Mouse (Mus musculus) thymus, postnatal 4 days (tissue): Measurements from ENCODE around the gene Mmachc.
A peak's percentile ranks its signal among the peaks of the same experiment; 100 is the strongest.
"Not testable (repeated sequence)": the region's sequence is repeated elsewhere in the genome, so short reads cannot be mapped to it uniquely, and the experiment has no call there.

Experiments used
- DNase-seq: peaks from one replicate; pipeline ENCODE4 v3.0.0; 2021

The Mmachc gene

DNA sequence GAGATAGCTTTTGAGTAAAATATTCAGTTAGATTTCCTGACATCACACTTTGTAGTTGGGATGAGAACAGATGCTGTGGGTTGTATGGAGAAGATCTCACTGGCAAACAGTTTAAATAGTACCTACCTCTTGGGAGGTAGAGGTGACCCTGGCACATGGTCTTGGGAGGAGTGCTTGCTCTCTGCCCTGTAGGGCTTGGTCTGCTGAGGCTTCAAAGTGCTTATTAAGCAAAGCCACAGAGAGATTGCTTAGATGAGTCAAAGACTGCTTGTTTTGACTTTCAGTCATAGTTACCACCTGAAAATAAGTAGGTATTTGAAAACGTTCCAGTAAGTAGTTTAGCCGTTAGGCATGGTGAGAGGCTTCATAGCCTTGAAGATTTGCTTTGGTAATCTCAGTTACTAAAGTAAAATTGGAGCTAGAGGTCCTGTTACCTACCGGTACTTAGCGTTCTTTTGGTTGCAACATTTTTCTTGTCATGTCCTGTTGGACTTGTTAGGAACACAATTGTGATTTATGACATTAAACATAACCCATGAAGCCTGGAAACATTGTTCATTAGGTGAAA, 18.8 kb downstream of the Mmachc start:
- no peak for DNase-seq

DNA sequence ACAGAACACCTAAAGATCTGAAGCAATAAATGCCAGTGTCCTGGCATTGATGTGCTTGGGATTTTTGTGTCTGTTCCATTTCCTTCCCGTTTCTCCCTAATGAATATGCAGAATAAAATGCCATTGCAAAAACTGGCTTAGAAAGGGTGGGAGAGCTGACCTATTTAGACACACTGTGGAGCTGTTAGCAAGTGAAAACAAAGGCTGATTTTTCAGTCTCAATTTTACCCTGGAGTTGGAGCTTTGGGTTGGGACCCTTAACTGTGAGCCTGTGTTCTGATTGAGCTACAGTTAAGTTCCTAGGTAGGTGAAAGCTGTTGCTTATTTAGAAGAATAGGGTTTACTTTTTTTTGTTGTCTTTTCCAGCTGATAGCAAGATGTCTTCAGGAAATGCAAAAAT, 21.2 kb downstream of the Mmachc start:
- no peak for DNase-seq

DNA sequence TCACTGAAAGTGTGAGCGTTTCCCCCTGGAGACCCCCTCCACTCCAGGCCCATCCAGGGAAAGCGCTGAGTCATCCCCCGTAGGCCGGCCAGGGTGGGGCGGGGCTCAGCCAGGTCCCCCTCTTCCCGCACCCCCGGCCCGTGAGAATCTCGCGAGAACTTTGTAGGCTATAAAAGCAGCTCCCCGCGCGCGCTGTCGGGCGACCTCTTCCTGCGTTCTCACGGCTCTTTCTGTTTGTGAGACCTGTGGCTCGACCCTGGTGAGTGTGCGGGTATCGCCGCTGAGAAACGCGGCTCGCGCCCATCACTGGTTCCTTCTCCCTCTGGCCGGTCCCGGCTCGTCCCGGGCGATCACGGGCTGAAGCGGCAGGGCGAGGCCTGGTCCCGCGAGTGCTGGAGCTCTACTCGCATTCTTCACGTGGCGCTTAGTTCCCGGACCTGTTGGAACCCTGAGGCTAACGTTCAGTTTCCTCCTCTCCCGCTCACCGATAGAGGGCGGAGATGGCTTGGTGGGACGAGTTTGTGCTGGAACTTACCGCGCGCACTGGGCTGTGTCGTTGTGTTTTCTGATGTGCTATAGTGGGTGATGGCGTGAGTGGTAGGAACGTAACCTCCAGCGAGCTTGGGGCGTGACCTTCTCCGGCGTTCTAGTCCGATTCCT, 22.7 kb downstream of the Mmachc start, which contains the start of gene Prdx1:
TSS of gene Prdx1 (plus strand) at position 143 of the 660 bp plus-strand sequence.
- DNase-seq = peak; percentile 98

DNA sequence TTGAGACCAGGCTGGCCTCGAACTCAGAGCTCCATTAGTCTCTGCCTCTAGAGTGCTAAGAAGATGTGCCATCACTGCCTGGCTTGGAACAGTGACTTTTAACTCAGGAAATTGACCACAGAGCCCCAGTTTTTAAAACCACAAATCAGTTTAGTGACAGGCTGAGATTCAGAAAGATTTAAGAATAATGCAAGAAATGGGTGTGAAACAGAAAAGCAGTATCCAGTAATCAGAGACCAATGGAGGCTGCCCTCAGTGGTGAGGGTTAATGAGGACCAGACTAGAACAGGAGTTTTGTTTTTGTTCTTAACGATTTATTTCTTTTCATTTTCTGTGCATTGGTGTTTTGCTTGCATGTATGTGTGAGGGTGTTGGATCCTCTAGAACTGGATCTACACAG, 23.5 kb downstream of the Mmachc start:
- no peak for DNase-seq

DNA sequence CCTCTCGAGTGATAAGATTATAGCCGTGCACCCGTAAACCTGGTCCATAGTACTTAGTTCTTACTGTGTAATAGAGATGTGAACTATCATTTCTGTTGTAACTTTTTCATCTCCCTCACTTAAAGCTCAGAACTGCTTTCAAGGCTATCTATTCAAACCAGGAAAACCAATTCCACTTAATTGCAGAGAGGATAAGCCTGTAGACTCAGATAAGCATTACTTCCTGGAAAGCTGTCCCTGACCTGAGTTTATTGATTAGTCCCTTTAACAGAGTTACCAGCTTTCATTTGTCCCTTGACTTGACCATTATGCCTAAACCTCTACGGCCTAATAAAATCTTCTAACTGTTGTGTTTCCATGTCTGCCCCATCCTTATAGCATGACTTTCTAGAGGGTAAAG, 24.2 kb downstream of the Mmachc start:
- DNase-seq = no peak

DNA sequence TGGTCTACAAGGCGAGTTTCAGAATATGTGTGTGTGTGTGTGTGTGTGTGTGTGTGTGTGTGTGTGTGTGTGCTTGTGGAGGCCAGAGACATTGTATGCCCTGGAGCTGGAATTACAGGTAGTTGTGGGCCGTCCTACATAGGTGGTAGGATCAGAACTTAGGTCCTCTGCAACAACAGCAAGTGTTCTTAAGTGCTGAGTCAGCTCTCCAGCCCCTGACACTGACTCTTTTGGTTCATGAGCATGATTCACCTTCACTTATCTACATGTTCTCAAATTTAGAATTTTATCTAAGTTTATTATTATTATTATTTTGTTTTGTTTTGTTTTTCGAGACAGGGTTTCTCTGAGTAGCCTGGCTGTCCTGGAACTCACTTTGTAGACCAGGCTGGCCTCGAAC, 27.7 kb downstream of the Mmachc start:
- DNase-seq = not testable (repeated sequence)

DNA sequence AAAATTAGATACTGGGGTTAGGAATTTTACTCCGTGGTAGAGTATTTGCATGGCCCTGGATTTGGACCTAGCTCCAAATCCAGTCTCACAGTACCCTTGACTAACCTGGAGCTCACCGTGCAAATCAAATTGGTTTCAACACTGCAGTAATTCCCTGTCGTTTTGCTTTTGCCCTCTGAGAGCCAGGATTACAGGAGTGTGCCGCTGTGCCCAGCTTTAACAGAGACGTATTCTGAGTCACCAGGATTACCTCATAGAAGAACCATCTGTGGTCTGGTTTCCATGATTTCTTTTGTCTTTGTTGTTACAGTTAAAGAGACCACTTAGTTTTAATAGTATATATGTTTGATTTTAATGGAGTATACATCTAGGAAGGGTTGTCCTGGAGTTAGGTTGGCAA, 29.1 kb downstream of the Mmachc start:
- no peak for DNase-seq

DNA sequence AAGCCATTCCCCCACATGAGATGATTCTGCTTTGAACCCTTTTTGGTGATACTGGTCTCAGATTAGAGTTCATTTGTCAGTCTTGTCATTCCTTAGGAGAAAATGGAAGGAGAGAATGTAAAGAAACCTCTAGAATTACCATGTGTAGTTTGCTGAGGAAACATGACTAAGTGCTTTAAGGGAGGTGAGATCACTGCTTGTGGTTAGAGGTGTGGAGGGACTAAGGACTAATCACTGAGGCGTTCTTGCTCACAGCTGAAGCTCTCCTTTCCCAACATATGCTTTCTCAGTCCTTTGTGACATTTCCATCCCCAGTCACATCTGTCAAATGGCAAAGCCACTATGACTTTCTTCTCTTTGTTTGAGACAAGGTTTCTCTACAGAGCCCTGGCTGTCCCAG, 30.4 kb downstream of the Mmachc start:
- no peak for DNase-seq

DNA sequence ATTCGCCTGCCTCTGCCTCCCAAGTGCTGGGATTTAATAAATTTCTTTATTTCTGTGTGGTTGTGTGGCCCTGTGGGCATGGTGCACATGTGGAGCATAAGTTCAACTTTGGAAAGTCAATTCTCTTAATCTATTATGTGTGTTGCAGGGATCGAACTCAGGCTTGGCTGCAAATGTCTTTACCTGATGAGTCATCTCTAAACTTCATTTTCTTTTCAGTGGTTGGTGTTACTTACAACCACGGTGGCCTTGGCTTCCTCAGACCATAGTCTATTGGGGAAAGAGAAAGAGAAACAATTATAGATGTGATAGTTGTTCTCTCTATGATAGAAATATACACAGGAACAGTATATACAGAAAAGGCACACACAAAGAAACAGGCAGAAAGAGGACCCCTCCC, 32.2 kb downstream of the Mmachc start:
- DNase-seq = no peak

DNA sequence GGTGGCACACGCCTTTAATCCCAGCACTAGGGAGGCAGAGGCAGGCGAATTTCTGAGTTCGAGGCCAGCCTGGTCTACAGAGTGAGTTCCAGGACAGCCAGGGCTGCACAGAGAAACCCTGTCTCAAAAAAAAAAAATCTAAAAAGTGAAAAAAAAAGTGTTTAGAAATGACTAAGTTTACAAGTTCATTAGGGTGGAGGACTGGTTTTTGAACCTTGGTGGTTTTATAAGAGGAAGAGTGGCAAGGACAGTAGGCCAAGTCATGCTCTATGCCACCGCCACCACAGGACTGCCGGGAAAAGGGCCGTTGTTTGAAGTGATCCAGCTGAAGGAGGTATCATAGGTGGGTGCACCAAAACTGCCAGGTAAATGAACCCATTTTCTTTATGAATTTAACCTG, 33.4 kb downstream of the Mmachc start:
- not testable (repeated sequence) for DNase-seq

DNA sequence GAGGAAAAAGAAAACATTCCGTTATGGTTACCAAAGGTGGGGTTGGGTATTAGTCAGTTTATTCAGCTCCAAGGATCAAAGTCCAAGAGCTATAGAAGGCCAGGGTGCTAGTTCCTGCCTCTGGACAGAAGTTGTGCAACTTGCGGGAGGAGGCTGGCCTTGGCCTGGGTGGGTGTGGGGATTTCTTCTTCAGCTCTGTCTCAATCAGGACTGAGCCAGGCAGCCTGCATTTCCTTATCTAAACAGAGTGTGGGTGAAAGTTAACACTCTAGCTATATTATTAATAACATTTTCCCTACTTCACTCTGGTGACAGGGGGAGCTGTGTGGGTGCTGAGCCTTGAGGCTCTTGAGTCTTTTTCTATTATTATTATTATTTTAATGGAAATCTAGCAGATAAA, 35.4 kb downstream of the Mmachc start:
- DNase-seq = no peak

DNA sequence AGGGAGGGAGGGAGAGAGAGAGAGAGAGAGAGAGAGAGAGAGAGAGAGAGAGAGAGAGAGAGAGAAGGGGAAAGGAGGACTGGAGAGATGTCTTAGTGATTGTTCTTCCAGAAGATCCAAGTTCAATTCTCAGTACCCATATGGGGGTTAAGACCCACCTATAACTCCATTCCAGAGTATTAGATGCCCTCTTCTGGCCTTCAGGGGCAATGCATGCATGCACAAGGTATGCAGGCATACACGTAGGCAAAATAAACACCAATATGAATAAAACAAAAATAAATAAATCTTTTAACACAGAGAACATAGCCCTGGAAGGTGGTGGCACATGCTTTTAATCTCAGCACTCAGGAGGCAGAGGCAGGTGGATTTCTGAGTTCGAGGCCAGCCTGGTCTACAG, 38.9 kb downstream of the Mmachc start:
- peak; percentile 60 for DNase-seq

DNA sequence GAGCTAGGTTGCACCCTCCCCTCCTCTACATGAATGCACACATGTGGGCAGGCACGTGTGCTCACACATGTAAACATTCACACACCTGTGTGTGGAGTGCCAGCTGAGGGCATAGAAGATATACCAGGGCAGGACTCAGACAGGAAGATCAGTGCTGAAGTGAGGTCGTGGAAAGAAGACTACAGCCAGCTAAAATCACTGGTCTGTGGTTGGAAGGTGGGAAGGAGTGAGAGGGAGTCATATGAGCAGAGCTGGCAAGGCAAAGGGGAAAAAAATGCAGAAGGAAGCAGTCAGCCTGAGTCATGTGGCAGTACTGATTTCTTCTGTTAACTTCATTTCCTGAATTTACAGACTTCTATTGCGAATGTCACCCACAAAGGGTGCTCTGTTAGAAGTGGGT, 40.1 kb downstream of the Mmachc start:
- no peak for DNase-seq

DNA sequence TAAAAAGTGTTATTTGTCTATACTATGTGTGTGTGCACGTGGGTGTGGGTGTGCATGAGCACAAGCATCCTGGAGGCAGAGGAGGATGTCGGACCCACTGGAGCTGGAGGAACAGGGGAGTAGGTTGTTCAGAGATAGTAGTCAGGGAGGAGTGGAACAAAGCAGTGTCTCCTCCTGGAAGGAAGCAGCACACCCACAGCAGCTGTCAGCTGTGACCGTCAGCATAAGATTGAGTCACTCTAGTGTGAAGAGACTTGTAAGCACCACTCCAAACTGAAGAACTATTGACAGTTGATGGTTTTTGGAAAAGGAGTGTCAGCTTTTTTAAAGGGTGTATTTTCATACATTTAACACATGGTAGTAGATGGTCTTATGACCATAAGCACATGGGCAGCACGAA, 41.6 kb downstream of the Mmachc start:
- DNase-seq = no peak

DNA sequence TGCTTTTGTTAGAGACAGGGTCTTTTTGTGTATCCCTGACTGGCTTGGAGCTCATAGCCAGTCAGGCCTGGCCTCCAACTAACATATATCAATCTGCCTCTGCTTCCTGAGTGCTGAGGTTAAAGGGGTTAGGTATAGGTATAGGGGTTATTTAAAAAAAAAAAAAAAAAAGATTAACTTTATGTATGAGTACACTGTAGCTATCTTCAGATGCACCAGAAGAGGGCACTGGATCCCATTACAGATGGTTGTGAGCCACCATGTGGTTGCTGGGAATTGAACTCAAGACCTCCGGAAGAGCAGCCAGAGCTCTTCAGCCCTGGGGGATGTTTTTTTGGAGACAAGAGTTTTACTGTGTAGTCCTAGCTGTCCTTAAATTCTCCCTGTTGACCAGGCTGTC, 46.2 kb downstream of the Mmachc start:
- DNase-seq = no peak

DNA sequence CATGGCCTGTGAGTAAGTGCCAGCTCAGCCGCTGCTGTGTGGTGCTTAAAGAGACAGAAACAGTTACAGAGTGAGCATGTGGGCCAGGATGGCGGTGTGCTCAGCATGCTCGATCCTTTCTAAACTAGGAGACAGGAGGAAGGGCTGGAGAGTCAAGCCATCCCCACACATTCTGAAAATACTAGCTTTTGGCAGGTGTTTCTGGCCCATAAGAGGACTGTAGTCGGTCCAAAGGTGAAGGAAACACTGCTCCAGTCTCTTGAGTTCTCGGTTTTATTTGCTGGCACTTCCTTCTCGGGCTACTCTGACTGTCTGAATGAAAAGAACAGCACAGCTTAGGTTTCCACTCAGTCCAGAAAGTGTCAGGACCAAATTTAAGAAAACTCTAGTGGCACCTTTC, 47.4 kb downstream of the Mmachc start:
- no peak for DNase-seq

DNA sequence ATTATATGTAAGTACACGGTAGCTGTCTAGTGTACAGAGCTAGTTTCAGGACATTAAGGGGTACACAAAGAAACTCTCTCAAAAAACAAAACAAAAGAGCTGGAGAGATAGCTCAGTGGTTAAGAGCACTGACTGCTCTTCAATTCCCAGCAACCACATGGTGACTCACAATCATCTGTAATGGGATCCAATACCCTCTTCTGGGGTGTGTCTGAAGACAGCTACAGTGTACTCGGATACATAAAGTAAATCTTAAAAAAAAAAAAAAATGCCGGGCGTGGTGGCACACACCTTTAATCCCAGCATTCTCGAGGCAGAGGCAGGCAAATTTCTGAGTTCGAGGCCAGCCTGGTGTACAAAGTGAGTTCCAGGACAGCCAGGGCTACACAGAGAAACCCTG, 48.3 kb downstream of the Mmachc start:
- DNase-seq = not testable (repeated sequence)

DNA sequence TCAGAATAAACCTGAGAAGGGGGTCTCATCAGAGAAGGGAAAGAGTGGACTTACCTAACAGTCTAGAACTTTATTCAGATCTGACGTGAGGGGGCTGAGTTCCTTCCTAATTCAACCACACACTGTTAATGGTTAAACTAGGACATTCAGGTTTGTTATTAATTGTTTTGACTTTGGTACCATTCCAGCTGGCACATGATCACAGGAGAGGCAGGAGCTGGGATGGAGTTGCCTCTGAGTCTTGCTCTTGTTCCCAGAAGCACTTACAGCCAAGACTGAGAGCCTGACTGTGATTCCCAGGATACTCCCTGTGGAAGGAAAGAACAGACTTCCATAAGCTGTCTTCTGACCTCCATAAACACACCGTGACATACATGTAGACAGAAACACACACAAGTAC, 48.7 kb downstream of the Mmachc start:
- no peak for DNase-seq

DNA sequence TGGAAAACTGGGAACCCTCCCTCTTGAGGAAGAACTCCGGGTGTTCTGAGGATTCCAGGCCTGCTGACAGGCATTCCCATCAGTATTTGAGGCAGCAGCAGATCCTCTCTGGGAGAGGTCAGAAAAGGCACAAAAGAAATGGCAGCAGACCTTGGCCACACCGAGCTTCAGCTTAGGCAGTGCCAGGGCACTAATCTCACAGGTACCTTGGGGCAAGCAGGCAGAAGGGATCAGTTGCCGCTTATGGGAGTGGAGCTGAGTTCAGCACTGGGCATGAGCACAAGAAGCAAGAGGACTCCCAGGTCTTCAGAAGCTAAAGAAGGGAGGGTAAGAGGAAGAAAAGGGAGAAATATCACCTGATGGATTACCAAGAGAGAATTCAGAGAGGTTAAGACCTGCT, 50.2 kb downstream of the Mmachc start:
- DNase-seq = no peak

DNA sequence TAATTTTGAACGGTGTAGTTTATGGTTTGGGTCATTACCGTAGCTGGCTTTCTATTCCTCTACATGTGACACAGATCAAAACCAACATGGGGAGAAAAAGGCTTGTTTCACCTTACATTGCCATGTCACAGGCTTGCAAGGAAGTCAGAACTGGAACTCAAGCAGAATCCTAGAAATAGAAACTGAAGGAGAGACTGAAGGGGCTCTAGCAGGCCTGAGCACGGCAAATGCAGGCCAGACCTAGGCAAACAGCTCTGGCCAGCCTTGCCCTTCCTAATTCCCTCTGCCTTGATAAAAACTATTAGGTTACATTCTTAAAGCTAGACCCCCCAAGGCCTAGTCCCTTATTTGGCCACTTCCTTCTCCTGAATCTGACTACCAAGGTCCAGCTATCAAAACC, 52.5 kb downstream of the Mmachc start:
- DNase-seq = no peak

DNA sequence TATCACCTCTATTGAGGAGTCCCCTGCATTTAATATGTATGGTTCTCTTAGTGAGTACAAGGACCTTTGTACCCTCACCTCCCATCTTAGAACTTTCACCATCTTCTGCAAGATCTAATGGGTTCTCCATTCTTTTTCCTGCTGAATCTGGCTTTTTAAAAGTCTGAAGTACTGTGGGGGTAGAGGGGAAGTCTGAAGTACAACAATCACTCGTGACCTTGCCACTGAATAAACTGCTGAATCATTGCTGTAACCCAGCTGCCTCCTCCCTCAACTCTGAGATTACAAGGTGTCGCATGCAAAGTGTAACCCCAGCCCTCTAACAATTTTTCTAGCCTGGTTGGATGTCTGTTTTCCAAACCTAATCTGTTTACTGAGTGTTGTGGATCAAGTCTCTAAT, 53.1 kb downstream of the Mmachc start:
- DNase-seq = no peak

DNA sequence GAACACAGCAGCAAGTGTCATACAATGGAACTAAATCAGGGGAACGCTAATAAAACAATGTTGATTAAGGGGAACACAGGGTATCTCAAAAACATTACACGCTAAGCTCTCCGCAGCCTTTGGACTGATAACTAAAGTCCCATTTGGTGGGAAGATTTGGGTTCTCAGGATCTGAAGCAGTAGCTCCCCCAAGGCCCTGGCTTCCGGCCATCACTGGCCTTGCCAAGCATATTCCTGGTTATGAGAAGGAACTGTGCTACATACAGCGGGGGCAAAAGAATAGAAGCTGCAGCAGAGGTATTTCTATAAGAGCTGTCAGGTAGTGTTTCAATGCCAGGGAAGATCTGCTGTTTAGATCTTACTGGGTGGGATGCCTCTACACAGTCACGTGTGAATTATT, 55.0 kb downstream of the Mmachc start:
- no peak for DNase-seq
